Mouse (Mus musculus) small intestine, adult 2 months (tissue): ENCODE data around the gene Snx29. TPM values are rescaled to one million over a fixed set of nuclear protein-coding genes. Genes with fewer than 3 reads are reported as not detected.

Experiments
- H3K27ac ChIP-seq: fragments of 200-500 bp; 2 replicates; pipeline ENCODE4 v1.5.1; 2012; ENCODE audit warnings: low read depth, low read length, control low read depth, inconsistent platforms; ENCODE audit not compliant: insufficient read depth
- H3K27me3 ChIP-seq: fragments of 200-500 bp; 2 replicates; pipeline ENCODE4 v1.6.1; 2012; ENCODE audit warnings: mild to moderate bottlenecking, moderate library complexity, low read length, inconsistent platforms; ENCODE audit not compliant: control insufficient read depth, insufficient read depth
- H3K36me3 ChIP-seq: fragments of 200-500 bp; 2 replicates; pipeline ENCODE4 v1.6.1; 2012; ENCODE audit warnings: mild to moderate bottlenecking, low read length, control low read depth, inconsistent platforms; ENCODE audit not compliant: control insufficient read depth, insufficient read depth
- H3K4me1 ChIP-seq: fragments of 200-500 bp; 2 replicates; pipeline ENCODE4 v1.6.1; 2012; ENCODE audit warnings: low read length, inconsistent platforms, mixed read lengths; ENCODE audit not compliant: control insufficient read depth, insufficient read depth, insufficient read length
- H3K4me3 ChIP-seq: fragments of 200-500 bp; 2 replicates; pipeline ENCODE4 v1.5.1; 2012; ENCODE audit warnings: low read depth, mild to moderate bottlenecking, control low read depth, inconsistent platforms, low read length, moderate library complexity
- CTCF ChIP-seq: fragments of 200-500 bp; IDR thresholded peaks from 2 replicates; pipeline ENCODE4 v1.5.1; 2012; ENCODE audit warnings: low read depth, mild to moderate bottlenecking, control low read depth, inconsistent platforms, low read length, moderate library complexity, mixed read lengths; ENCODE audit not compliant: insufficient replicate concordance, insufficient read length; ENCODE audit errors: extremely low read depth
- POLR2A ChIP-seq: fragments of 200-500 bp; IDR thresholded peaks from 2 replicates; pipeline ENCODE4 v1.6.1; 2012; ENCODE audit warnings: low read depth, mild to moderate bottlenecking, control low read depth, inconsistent platforms, low read length, moderate library complexity
- WGBS: fragments of 180-500 bp; shearing (Covaris S2); methylation state at CpG from one replicate; pipeline ENCODE4 v1.1.7; 2018; 5-methylcytosine and 5-hydroxymethylcytosine counted together
- polyA plus RNA-seq: library from polyadenylated mRNA; depleted of rRNA; stranded (reverse); fragments of >200 nt; gene quantifications from 2 replicates; pipeline ENCODE4 v1.2.3, GENCODE M21; 2012; rRNA removed

Snx29 gene
- polyA plus RNA-seq, 1 experiment, result 6.0 TPM

- 94% methylated on average over 3 of the region's 3 CpGs for WGBS
- TF ChIP-seq POLR2A (no peak), CTCF (no peak)
- no peaks in the 10 kb centered on the region for H3K36me3 ChIP-seq
- no peaks in the 10 kb centered on the region for H3K4me1 ChIP-seq
- no peak overlapping the region for H3K4me3 ChIP-seq
- H3K27ac ChIP-seq, result no peak overlapping the region
- no peaks in the 10 kb centered on the region for H3K27me3 ChIP-seq
These were observed 467.8 kb downstream of the Snx29 start for GRCm38 (mm10) chr16:11790476-11790875.

GRCm38 (mm10) chr16:11793391-11793790, 470.7 kb downstream of the Snx29 start:
- TF ChIP-seq CTCF (no peak), POLR2A (no peak)
- Histone ChIP-seq H3K36me3 (no peaks in the 10 kb centered on the region), H3K27ac (no peak overlapping the region), H3K27me3 (no peaks in the 10 kb centered on the region), H3K4me1 (no peaks in the 10 kb centered on the region), H3K4me3 (no peak overlapping the region)
- 67% methylated on average over 2 of the region's 2 CpGs for WGBS

- WGBS, result 82% methylated on average over 4 of the region's 4 CpGs
- no peaks in the 10 kb centered on the region for H3K27me3 ChIP-seq
- H3K36me3 ChIP-seq, result no peaks in the 10 kb centered on the region
- no peaks in the 10 kb centered on the region for H3K4me1 ChIP-seq
- no peak overlapping the region for H3K27ac ChIP-seq
- no peak for TF ChIP-seq CTCF
- TF ChIP-seq POLR2A, result no peak
- H3K4me3 ChIP-seq, result no peak overlapping the region
These were observed 471.9 kb downstream of the Snx29 start for GRCm38 (mm10) chr16:11794628-11795027.

GRCm38 (mm10) chr16:11795758-11796460, 473.2 kb downstream of the Snx29 start:
- H3K36me3 ChIP-seq, result no peaks in the 10 kb centered on the region
- 69% methylated on average over 7 of the region's 7 CpGs for WGBS
- TF ChIP-seq POLR2A (no peak), CTCF (no peak)

GRCm38 (mm10) chr16:11801960-11802539, 479.3 kb downstream of the Snx29 start:
- 90% methylated on average over 7 of the region's 7 CpGs for WGBS
- no peak overlapping the region for H3K4me3 ChIP-seq
- TF ChIP-seq POLR2A (no peak), CTCF (no peak)
- peaks cover 21% of the 10 kb centered on the region for H3K36me3 ChIP-seq
- no peaks in the 10 kb centered on the region for H3K4me1 ChIP-seq
- no peaks in the 10 kb centered on the region for H3K27me3 ChIP-seq
- H3K27ac ChIP-seq, result no peak overlapping the region

More at GRCm38 (mm10) chr16:11795758-11796460, 473.2 kb downstream of the Snx29 start:
- H3K27ac ChIP-seq, result no peak overlapping the region
- H3K4me3 ChIP-seq, result no peak overlapping the region
- H3K27me3 ChIP-seq, result no peaks in the 10 kb centered on the region
- H3K4me1 ChIP-seq, result no peaks in the 10 kb centered on the region

Other genes with a start within 250 kb of the Snx29 start
- 29.7 and 39.1 TPM in 2 replicates for gene Txndc11, start 188.3 kb upstream of the Snx29 start, polyA plus RNA-seq
- 13.1 and 23.2 TPM in 2 replicates for gene Zc3h7a, start 146.5 kb upstream of the Snx29 start, polyA plus RNA-seq
- 0.39 and 0.98 TPM in 2 replicates for gene Rsl1d1, start 119.6 kb upstream of the Snx29 start, polyA plus RNA-seq
- 25.4 and 36.0 TPM in 2 replicates for gene Gspt1, start 68.6 kb upstream of the Snx29 start, polyA plus RNA-seq
- gene Tnfrsf17, start 9.1 kb upstream of the Snx29 start, polyA plus RNA-seq, result 4.7 and 12.2 TPM in 2 replicates